Mouse (Mus musculus) spleen, postnatal 36 days (tissue): ENCODE measurements around the gene Slc1a7.

Experiments
- DNase-seq, 2 experiments: peaks; one replicate each; pipeline ENCODE4 v3.0.0; 2022; ENCODE audit warnings: low spot score in 2 of 2, mixed read lengths in 1 of 2

The Slc1a7 gene

GRCm38 (mm10) chr4:107967966-107968682 lies at the start of gene Slc1a7:
Gene Slc1a7 (plus strand): TSS chr4:107968332.
- DNase-seq, result no peak

DNA sequence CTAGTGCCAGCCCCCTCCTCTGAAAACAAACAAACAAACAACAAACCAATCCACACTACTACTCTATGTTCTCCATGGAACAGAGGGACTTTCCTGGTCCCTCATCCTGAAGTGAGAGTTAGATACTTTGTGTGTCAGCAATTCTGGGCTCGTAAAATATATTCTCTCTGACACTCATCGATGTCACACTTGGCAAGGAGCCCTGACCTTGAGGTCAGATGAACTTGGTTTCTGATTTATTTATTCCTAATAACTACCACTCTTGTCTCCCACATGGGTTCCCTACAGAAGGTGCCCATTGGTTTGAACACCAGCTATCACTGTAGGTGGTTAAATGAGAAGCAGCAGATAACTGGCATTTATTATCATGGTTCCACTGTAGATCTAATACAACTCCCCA lies 47.8 kb upstream of the Slc1a7 start:
- no peak for DNase-seq

GRCm38 (mm10) chr4:107921152-107921695 lies 46.9 kb upstream of the Slc1a7 start:
- DNase-seq, result peak; percentile 9 to 19

- DNase-seq, result peak in 1 of 2 experiments; percentile 4
Measured at GRCm38 (mm10) chr4:107921952-107922351, 46.2 kb upstream of the Slc1a7 start.

DNA sequence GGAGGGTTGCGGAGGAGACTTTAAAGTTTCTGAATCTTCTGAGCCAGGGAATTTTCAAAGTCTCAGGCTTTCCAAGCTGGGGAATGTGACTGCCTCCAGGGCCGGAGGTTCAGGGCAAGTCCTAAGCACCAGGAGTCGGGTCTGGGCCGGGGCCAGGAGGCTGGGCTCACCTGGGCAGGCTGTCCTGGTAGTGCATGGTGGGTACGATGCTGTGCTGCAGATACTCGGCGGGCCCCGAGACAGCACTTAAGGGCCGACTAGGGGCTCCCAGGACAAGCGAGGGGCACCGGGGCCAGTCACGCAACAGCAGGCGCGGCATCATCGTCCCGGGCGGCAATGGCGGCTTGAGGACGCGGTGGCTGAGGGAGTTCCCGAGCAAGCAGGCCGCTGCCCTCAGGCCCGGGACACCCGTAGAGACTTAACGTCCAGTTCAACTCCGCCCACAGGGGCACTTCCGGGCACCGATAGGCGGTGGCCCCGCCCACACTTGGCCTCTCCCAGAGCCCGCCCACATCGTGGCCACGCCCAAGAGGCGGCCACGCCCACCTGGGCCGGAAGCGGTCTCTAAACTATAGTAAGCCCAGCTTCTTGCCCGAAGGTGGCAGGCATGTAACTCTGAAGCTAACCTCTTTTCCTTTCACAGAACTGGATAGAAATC lies 44.9 kb upstream of the Slc1a7 start, which contains the start of gene Cpt2:
Gene Cpt2 (minus strand): TSS at position 466 of the 658 bp plus-strand sequence.
- peak; percentile 91 to 95 for DNase-seq

GRCm38 (mm10) chr4:107923803-107924194 lies 44.3 kb upstream of the Slc1a7 start:
- DNase-seq, result no peak

GRCm38 (mm10) chr4:107928269-107928668 lies 39.9 kb upstream of the Slc1a7 start:
- DNase-seq, result no peak

DNA sequence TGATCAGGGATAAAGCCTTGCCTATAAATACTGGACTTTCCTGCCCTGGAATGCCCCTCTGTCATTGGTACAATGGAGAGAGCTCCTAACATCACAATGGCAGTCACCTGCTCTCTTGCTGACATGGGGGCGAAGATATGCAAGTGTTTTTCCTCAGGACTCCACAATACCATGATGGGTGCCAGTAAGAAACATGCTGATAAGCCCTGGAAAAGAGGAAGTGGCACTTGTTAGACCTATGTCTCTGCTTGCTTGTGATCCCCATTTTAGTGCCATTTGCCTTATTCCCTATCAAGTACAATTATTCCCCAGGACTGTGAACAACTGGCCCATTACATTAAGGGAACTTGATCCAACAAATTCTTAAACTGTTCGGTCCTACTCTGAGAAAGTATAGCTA lies 39.4 kb upstream of the Slc1a7 start:
- no peak for DNase-seq

- DNase-seq, result no peak
Measured at GRCm38 (mm10) chr4:107931453-107931852, 36.7 kb upstream of the Slc1a7 start.

DNA sequence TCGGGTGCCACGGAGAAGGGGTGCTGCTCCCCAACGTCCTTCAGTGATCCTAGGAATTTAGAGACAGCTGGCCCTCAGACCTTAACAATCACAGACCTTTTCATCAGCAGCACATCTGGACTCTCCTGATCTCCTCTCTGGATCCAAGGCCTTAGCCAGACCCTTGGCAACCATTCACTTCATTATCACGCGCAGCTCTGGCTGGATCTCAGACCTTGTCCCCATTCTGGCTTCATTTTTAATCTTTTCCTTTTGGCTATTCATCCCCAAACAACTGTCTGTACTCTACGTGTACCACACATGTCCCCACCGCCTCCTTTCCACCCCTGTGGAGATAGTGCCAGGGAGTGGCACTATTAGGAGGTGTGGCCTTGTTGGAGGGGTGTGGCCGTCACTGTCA lies 34.9 kb upstream of the Slc1a7 start:
- DNase-seq, result no peak

DNA sequence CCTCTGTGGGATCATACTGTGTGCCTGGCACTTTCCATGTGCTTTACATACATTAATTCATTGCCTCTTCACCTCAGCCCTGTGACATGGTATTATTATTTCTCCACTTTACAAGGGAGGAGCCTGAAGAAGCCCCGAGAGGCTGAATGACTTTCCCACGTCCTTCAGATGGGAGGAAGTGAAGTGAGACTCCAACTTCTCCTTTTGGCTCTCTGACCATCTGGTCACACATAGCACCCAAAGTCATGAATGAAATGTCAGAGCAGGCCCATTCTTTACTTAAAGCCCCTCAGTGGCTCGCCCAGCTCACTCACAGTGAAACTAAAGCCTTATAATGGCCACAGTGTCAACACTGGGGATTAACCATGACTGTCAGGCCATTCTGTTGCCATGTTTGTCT lies 32.9 kb upstream of the Slc1a7 start:
- DNase-seq, result peak; percentile 29 to 31

- peak; percentile 22 to 28 for DNase-seq
Measured at GRCm38 (mm10) chr4:107937338-107937737, 30.8 kb upstream of the Slc1a7 start.

DNA sequence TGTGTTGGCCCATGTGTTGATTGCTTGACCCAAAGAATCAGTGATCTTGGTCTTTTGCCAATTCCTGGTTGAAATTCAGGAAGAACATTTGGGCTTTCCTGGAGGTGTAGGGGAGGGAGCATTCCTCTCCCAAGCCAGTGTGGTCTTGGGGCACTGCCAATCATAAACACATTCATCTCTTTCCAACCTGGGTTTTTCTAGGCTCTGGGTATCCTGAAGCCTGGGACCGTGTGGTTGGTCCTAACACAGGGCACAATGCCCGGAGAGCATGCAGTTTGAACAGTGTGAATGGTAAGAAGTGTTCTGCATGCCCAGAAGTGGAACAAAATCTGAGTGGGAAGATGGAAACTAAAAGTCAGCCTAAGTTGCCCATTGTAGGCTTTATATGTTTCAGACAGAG lies 30.0 kb upstream of the Slc1a7 start:
- DNase-seq, result no peak

- DNase-seq, result no peak
Measured at GRCm38 (mm10) chr4:107942741-107943140, 25.4 kb upstream of the Slc1a7 start.

DNA sequence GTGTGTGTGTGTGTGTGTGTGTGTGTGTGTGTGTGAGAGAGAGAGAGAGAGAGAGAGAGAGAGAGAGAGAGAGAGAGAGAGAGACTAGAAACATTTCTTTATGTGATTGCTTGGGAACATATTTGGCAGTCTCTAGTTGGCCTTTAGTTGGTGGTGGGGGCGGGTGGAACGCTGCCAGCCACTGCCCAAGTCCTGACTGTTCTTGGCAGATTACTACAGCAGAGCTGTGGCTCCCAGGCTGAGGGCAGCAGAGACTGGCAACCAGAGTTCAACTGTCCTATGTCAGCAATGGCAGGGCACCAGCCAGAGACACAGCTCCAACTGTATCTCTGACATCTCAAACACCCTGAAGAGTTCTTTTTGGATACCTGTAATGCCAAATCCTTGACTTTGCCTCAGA lies 24.0 kb upstream of the Slc1a7 start:
- DNase-seq, result no peak

- no peak for DNase-seq
Measured at GRCm38 (mm10) chr4:107949918-107950317, 18.2 kb upstream of the Slc1a7 start.

DNA sequence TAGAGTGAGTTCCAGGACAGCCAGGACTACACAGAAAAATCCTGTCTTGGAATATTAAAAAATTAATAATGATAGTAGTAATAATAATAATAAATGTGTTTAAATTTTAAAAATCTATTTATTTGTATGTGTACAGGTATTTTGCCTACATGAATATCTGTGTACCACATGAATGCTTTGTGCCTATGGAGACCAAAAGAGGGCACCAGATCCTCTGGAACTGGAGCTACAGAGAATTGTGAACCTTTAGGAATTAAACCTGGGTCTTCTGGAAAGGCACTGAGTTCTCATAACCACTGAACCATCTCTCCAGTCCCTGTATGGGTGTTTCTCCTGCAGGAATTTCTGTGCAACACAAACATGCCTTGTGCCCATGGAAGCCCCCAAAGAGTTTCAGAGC lies 15.3 kb upstream of the Slc1a7 start:
- no peak for DNase-seq

GRCm38 (mm10) chr4:107955691-107956090 lies 12.4 kb upstream of the Slc1a7 start:
- DNase-seq, result no peak

GRCm38 (mm10) chr4:107958487-107958886 lies 9.6 kb upstream of the Slc1a7 start:
- DNase-seq, result no peak

GRCm38 (mm10) chr4:107962044-107962732 lies 5.9 kb upstream of the Slc1a7 start:
- no peak for DNase-seq

DNA sequence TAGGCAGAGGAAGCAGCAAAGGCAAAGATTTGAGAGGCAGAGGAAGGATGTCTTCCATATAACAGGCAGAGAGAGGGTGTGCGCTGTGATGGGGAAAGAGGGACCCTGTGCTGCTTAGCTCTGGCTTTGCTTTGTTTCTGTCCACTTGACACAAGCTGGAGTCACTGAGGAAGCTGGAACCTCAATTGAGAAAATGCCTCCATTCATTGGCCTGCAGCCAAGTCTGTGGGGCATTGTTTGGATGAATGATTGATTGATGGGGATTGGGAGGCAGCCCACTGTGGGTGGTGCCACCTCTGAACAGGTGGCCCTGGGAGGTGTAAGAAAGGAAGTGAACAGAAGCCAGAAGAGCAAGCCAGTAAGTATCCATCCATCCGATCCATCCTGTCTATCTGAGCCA lies 5.3 kb upstream of the Slc1a7 start:
- no peak for DNase-seq

DNA sequence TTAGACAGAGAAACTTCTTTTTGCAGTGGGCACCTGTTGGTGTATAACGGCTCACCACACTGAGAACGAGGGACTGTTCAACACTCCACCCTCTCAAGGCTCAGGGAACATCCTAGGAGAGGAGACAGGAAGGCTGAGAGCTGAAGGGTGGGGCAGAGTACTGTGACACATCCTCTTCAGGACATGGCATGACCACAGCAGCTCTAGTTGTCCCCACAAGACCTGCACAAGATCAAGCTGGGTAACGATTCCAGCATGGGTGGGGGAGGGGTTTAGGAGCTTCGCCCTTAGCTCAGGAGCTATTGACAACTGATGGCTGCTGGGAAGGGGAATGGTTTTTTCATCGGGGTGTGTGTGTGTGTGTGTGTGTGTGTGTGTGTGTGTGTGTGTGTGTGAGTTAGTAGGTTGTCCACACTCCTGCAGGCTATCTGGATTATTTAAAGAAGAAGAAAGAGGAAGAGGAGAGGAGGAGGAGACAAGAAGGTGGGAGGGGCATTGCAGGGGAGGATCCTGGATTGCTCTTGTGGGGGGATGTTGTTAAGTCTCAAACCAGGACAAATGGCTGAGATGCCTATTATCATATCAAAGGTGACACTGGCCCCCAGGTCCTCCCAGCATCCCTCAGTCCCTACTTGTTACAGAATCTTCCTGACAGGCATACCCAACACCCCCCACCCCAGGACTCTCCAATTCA lies 1.6 kb upstream of the Slc1a7 start:
- no peak for DNase-seq
